Mouse (Mus musculus) brain, adult 10 weeks (tissue): ENCODE results near the gene Il1a. TPM values are rescaled to one million over a fixed set of nuclear protein-coding genes. Genes with fewer than 3 reads are reported as not detected.

Source experiments
- polyA plus RNA-seq: library from polyadenylated mRNA; stranded (reverse); fragments of 350-450 nt; fragmentation: Illumina TruSeq; extraction: RNeasy Lipid Tissue Mini Kit (QIAGEN cat#74804); gene quantifications from one replicate; pipeline ENCODE4 v1.2.3, GENCODE M21; 2015; ENCODE audit warnings: low read depth, low replicate concordance

Il1a gene
- polyA plus RNA-seq, result 0.74 TPM

DNA sequence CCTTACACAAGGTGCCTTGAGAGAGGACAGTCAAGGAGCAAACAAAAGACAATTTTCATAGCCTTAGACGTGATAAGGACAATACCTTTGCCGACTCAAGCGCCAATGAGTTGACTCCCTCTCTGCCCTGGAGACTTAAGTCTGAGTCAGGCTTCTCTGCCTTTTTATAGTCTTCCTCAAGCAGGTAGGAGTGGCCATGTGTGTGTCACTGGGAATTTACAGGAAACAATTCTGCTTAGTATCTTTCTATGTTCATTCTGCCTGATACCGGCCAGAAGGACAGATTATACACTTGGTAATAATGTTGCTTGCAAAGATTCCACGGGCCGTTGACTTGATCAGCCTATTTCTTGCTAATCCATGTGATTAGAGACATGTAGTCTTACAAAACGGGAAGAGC lies at the start of gene Il1a:
Il1a (minus strand) TSS at position 137 of the 400 bp plus-strand sequence.

DNA sequence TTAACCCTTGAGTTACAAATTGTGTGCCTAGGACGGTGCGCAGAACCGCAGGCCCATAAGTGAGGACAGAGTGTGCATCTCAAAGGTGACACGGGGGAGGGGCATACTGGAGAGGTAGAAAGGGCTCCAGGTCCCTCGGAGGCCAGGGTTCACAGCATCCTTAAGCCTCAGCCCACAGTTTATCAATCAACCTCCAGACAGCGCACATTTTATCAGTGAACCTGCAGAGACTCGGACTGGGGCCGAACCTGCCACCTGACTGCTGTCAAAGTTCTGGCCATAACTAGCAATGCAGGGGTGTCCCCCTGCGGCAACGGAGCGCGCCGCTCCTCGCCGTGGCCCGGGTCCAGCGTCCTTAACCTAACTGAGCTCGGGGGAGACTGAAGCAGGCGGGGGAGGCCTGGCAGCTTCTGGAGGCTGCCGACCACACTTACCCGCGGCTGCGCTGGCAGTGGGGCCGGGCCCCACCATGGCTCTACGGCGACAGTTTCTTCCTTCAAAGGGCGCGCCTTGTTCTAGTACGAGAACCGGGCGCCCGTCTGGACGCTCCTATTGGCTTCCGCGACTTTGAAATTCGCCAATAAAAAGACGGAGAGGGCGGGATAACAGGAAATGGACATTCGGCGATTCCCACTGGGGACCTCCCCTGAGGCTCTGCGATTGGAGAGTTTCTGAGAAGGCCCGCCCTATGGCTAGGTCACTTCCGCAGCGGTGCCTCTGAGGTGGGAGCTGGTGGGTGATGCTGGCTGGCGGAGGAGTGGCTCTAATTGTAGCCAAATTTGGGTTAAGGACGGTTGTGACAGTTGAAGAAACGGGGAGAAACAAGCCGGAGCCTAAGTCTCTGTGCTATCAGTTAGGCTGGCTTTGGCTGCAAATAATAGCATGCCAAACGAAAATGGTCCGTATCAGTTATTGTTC lies 12.8 kb downstream of the Il1a start, which contains the start of gene Ckap2l:
Ckap2l (minus strand) TSS at position 542 of the 918 bp plus-strand sequence.

Other genes starting within 250 kb of the Il1a start
- gene Ttl, start 244.0 kb downstream of the Il1a start, polyA plus RNA-seq, result 44.1 TPM
- 15.1 TPM for gene Polr1b, start 209.0 kb downstream of the Il1a start, polyA plus RNA-seq
- 15.6 TPM for gene Chchd5, start 180.3 kb downstream of the Il1a start, polyA plus RNA-seq
- gene Slc20a1, start 111.2 kb downstream of the Il1a start, polyA plus RNA-seq, result 126 TPM
- gene Ckap2l, start 12.8 kb downstream of the Il1a start, polyA plus RNA-seq, result 0.54 TPM
- gene Il1b, start 61.2 kb upstream of the Il1a start, polyA plus RNA-seq, result 0.46 TPM
- not detected for gene F830045P16Rik, start 226.6 kb upstream of the Il1a start, polyA plus RNA-seq